Mouse (Mus musculus) adrenal gland, postnatal 4 days (tissue): Measurements from ENCODE around the gene Tmem265. TPM values are rescaled to one million over a fixed set of nuclear protein-coding genes. Genes with fewer than 3 reads are reported as not detected.

Experiments
- DNase-seq, 2 experiments: peaks; one replicate each; pipeline ENCODE4 v3.0.0; 2021 to 2022; ENCODE audit warnings: low spot score in 2 of 2, mixed read lengths in 2 of 2
- long read RNA-seq, 2 experiments: library from polyadenylated mRNA; stranded (forward); transcript quantifications; one replicate each; pipeline ENCODE4 v2.0.0; 2021
- total RNA-seq, 2 experiments: library from RNA; stranded (reverse); gene quantifications; 2 replicates each; pipeline ENCODE4 v1.2.3; 2021

Gene Tmem265
- not detected for total RNA-seq
- long read RNA-seq, experiment 1, partial matches to known transcripts: 1 of 1 reads
- long read RNA-seq, experiment 1, other reads (novel, unspliced or antisense): 0 of 1 reads
- long read RNA-seq, experiment 2, partial matches to known transcripts: 1 of 1 reads
- long read RNA-seq, experiment 2, other reads (novel, unspliced or antisense): 0 of 1 reads

DNA sequence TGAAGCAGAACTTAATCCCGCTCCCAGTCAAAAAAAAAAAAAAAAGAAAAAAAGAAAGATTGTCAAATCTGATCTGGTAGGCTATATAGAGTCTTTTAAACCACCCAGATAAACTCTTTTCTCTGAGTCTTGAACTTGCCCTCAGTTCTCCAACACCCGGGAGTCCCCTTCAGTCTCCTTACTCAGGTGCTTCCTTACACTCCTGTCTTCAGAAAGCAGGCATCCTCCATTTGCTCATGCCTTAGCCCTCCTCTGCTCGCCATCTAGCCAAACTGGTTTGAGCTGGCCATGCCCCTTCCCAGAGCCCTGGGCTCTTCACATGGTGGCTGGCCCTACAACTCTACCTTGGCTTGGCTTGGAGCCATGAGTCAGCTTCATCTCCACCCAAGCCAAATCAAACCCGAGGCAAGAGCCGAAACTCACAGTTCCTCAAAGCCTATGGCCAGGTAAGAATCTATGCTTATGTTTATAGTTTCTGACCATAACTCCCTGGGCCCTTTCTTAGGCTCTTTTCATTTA is at the start of gene Tmem265:
Gene Tmem265 (plus strand): TSS at position 51 of the 519 bp plus-strand sequence.
- DNase-seq: no peak

DNA sequence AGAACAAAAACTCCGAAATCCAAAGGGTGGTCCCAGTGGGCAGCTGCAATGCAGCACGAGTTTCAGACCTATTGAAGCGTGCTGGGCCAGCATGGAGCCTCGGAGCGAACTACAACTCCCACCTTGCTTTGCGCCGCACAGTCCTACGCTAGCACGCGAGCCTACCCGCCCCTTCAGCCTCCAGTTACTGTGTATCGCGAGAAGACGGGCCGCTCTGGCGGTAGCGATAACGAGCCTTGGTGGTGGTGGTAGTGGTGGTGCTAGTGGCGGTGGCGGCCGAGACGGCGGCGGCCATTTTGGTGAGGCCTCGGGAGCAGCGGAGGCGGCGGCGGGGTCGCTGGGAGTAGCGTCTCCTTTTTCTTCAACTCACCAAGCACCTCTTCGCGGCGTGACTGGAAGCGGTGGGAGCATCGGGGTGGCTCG is 49.4 kb upstream of the Tmem265 start, which contains the start of gene Srcap:
Gene Srcap (plus strand): TSS at position 176 of the 423 bp plus-strand sequence.
- DNase-seq: peak; percentile 74 to 87

DNA sequence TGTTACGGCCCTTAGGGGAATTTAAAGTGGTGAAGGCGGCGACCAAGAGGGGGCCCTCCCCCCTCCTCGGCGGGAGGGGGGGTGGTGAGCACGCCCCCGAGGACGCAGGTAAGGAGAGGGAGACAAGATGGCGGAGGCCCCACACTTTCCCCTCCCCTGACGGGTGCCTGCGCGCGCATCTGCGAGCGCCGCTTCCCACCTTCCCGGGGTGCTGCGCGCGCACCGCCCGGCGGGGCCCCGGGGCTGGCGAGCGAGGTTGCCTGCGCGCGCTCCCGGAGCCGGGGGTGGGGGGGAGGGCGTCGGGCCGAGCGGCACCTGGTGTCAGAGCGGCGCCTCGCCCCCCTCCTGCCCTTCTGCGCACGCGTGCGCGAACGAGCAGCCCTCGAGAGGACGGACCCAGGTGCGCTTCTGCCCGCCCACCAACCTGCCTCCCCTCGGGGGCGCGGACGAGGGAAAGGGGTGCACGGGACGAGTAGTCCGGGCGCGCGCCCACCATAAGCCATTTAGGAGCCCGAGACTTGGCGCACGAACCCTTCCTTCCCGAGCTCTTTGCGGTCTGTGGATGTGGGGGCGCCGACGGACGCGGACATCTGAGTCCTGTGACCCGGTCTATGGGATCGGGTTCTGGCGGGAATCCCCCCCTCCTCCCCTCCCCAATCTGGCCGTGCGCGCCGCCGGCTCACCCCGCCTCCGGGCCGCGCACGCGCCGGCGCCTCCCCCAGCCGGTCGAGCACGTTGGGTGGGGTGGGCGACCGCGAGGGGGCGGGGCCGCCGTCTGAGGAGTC is 48.8 kb upstream of the Tmem265 start:
- peak; percentile 76 to 87 for DNase-seq

DNA sequence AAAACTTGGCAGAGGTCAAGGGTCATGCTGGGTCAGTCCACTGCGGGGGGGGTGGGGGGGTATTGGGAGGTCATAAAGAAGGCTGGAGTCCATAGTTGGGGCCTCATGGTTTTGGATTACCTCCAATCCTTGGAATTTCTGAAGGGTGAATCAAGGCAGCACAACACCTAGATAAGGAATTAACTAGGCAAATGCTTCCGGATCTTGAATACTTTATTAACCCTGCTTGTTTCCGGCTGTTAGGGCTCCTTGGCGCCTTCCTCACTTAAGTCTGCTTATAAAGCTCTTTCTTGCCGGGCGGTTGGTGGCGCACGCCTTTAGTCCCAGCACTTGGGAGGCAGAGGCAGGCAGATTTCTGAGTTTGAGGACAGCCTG is 48.2 kb upstream of the Tmem265 start:
- no peak for DNase-seq

DNA sequence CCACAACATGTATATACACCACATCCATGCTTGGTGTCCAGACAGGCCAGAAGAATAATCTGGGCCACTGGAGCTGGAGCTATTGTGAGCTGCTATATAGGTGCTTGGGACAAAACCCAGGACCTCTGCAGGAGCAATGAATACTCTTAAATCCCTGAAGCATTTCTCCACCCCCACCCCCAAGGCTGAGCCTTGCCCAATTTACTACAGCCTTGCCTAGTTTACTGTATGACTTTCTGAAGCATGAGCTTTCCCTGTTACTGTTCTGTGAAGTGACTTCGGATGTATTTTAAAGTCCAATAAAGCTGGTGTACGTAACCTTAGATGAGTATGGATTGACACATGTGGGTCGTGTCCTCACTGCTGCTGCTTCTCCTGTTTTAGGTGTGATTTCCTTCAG is 47.4 kb upstream of the Tmem265 start:
- no peak for DNase-seq

GRCm38 (mm10) chr7:127515846-127516245 is 45.3 kb upstream of the Tmem265 start:
- no peak for DNase-seq

- no peak for DNase-seq
These were observed 44.8 kb upstream of the Tmem265 start for GRCm38 (mm10) chr7:127516344-127516743.

- no peak for DNase-seq
These were observed 41.9 kb upstream of the Tmem265 start, which contains the start of gene Gm42715 for GRCm38 (mm10) chr7:127519284-127519683. Gm42715 (plus strand) TSS chr7:127519584.

- no peak for DNase-seq
These were observed 19.5 kb upstream of the Tmem265 start for GRCm38 (mm10) chr7:127541671-127542070.

GRCm38 (mm10) chr7:127549116-127549835 is 11.9 kb upstream of the Tmem265 start:
- no peak for DNase-seq

- DNase-seq: no peak
These were observed 9.6 kb upstream of the Tmem265 start for GRCm38 (mm10) chr7:127551558-127551957.

- no peak for DNase-seq
These were observed 610 bp upstream of the Tmem265 start for GRCm38 (mm10) chr7:127560580-127560979.

DNA sequence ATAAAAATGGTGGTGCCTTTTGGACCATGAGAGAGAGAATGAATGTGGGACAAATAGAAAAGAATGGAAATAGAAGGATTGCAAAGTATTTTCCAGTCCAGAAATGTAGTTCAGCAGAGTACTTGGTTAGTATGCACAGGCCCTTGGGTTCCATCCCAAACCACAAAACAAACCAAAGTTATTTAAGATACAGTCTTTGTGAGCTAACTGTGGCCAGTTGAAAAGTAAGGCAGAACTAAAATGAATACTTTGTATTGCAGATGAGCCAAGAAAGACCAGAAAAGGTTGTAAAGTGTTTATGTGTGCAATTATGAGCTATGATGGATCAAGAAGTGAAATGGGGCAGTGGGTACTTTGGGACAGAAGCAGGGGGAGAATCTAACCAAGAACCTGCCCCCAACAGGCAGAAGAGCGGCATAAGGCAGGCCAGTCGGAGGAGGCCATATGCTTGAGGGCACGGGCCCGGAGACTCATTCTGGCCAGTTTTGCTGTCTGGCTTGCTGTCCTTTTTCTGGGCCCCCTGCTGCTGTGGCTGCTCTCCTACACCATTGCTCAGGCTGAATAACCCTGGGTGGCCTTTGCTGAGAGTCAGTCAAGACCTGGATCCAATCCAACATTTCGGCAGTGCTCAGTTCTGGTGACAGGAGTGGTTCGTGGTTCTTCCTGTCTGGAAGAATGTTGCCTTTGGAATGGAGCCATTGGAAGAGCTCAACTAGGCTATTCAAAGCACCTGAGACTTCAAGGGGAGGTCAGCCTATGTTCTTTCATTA is 3.4 kb downstream of the Tmem265 start:
- DNase-seq: no peak

GRCm38 (mm10) chr7:127572895-127573471 is 11.8 kb downstream of the Tmem265 start, which contains the start of gene Phkg2:
Phkg2 (plus strand) TSS chr7:127573340.
- peak; percentile 54 to 83 for DNase-seq

DNA sequence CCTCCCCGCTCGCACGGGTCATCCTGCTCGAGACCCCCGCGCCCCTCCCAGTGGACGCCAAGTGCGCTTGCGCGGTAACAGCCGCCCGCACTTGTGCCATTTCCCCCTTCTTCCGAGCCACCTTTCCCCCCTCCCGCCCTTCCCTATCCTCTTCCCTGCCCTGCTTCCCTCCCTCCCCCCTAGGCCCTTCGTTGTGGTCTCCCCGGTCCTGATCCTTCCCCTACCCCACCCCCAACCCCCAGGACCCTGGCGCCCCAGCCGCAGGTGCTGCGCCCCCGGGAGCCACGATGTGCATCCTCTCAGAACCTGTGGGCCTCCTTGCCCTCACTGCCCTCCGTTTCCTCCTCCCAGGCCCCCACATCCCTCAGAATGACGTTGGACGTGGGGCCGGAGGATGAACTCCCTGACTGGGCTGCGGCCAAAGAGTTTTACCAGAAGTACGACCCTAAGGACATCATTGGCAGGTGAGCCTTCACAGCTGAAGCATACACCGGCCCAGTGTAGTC is 12.4 kb downstream of the Tmem265 start:
- DNase-seq: no peak

DNA sequence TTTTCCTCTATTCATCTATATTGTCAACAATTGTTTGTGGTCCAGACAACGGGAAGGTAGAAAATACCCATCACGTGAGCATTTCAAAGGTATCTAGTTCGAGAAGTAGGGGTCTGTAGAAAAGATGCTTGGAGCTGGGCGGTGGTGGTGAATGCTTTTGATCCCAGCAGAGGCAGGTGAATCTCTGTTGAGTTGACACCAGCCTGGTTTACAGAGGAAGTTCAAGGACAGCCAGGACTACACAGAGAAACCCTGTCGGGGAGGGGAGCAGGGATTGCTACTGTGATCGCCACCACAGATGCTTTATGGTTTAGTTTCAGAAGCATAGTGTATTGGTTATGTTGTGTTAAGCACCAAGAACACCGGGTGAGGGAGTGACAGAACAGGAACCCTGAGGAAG is 12.9 kb downstream of the Tmem265 start:
- no peak for DNase-seq

DNA sequence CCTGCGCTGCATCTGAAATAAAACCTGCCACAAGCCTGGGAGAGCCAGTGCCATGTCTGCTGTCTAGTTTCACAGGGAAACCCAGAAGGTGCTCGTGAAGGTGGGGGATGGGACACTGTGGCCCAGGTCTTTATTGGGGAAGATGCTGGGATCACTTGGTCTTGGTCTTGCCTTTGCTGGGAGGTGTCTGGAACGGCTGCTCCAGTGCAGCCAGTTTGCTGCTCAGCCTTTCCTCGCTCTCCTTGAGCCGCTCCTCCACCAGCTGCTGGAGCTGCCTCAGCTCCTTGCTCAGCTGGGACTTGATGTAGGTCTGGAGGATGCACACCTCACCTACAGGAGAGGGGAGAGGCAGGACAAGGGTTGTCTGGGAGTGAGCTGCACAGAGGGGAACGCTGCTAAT is 22.1 kb downstream of the Tmem265 start:
- DNase-seq: no peak

DNA sequence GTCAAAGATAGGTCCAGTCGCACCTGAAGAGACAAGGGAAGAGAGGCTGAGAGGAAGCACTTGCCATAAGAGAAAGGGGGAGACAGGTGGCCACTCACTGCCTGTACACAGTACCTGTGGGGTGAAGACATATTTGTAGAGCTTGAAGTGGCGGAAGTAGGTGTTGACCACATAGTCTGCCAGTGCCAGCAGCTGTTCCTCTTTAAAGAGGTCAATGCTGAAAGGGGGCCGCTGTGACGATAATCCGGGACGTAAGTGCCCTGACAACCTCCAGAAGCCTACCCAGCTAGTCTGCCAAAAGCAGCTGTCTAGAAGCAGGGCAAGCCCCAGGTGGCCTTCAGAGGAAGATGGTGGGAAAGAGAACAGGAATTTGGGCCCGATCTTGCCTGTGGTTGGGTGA is 23.8 kb downstream of the Tmem265 start:
- DNase-seq: no peak

DNA sequence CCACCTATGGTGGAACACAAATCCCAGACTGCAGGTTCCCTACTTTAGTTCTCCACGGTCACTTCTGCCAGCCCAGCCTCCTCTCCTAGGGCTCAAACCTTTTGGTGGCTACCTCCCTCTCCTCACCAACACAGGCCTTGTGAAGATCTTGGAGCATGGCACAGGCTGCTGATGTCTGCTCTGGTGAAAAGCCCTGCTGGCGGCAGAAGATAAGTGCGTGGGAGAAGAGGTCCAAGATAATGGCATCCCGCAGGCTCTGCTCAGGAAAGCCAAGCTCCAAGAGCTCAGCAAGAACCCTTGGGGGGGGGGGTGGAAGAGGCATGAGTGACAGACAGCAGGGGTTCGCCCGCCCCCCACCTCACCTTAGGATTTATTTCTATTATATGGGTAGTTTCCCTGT is 25.0 kb downstream of the Tmem265 start:
- no peak for DNase-seq

GRCm38 (mm10) chr7:127587196-127587595 is 26.0 kb downstream of the Tmem265 start:
- DNase-seq: no peak
